Mouse (Mus musculus): Measurements from ENCODE around the gene Parp6. TPM values are rescaled to one million over a fixed set of nuclear protein-coding genes. Genes with fewer than 3 reads are reported as not detected.

Parp6 gene
- total RNA-seq, 4 experiments from 2014 or later, result 118 to 145 (median 127) TPM

GRCm38 (mm10) chr9:59679678-59680533 is 62.8 kb downstream of the Parp6 start, which contains the start of gene Gramd2:
TSS of gene Gramd2 (plus strand) at chr9:59680144.
- DNase-seq (ENCODE audit: low spot score in 2 of 2), result no peak

DNA sequence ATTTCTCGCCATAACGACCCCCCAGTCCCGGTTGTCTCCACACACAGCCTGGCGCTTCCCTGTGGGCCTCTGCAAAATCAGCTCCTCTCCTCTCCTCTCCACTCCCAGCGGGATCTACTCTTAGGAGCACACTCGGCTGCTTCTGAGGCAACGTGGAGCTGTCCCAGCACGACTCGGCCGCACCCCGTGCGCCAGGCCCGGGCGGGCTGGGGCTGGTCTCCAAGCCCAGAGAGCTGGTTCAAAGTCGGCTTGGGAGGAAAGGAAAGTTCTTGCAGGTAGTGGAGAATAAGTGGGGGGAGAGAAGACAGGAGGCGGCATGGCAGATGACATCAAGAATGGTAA is 63.4 kb downstream of the Parp6 start:
- DNase-seq (ENCODE audit: low spot score in 2 of 2), result no peak

DNA sequence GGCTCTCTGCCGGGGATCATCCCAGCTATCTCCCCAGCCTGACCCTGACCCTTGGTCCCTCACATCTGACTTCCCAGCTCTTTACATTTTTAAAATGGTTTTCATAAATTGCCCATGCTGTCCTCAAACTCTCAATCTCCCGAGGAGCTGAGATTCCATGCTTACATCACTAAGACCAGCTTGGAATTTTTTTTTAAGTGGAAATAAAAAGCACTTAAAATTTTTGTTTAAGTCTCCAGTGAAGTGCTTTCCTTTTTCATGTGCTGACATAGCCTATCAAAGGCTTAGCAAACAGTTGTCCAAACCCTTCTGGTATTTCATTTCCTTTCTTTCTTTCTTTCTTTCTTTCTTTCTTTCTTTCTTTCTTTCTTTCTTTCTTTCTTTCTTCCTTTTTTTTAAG is 66.9 kb downstream of the Parp6 start:
- no peak for DNase-seq (ENCODE audit: low spot score in 2 of 2)

DNA sequence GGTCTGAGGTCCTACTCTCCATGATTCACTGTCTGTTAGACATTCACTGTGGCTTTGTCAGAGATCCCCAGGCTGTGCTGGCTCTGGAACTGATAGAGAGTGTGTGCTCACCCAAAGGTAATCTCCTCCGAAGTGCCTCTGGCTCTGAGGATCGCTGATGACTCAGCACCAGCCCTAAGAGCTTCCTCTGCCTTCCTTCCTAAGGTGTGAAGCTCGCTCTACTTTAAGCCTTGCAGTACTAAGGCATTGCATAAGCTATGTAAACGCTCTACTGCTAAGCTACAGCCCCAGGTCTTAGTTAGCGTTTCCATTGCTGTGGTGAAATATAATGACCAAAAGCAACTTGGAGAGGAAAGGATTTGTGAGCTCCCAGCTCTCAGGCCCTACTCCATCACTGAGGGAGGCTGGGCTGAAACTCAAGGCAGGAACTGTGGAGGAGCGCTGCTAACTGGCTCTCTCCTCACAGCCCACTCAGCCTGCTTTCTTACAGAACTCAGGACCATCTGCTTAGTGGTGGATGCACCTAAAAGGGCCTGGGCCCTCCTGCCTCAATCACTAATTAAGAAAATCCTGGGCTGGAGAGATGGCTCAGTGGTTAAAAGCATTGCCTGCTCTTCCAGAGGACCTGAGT is 70.4 kb downstream of the Parp6 start:
- no peak for DNase-seq (ENCODE audit: low spot score in 2 of 2)

DNA sequence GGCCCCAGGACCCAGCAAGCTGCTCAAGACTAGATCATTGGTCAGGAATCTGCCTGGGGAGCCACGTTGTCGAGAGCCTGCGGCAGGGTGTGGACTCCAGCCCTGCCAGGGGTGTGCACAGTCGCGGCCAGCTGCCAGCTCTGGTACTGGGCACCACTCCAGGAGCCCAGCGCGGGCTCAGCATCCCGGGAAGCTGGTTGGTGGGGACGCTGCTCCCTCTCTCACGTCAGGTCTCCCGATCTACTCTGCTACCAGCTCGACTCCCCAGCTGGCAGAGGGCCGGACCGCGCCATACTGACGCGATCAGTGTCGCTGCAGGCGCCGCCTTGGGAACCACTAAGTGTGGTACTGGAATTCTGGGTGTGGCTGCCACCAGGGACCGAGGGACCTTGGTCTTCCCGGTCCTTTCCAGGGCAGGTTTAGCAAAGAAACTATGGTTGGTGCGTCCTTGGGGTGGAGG is 74.6 kb downstream of the Parp6 start:
- peak; percentile 84 to 85 for DNase-seq (ENCODE audit: low spot score in 2 of 2)

- no peak for DNase-seq (ENCODE audit: low spot score in 2 of 2)
Measured at GRCm38 (mm10) chr9:59692145-59692544, 75.1 kb downstream of the Parp6 start.

DNA sequence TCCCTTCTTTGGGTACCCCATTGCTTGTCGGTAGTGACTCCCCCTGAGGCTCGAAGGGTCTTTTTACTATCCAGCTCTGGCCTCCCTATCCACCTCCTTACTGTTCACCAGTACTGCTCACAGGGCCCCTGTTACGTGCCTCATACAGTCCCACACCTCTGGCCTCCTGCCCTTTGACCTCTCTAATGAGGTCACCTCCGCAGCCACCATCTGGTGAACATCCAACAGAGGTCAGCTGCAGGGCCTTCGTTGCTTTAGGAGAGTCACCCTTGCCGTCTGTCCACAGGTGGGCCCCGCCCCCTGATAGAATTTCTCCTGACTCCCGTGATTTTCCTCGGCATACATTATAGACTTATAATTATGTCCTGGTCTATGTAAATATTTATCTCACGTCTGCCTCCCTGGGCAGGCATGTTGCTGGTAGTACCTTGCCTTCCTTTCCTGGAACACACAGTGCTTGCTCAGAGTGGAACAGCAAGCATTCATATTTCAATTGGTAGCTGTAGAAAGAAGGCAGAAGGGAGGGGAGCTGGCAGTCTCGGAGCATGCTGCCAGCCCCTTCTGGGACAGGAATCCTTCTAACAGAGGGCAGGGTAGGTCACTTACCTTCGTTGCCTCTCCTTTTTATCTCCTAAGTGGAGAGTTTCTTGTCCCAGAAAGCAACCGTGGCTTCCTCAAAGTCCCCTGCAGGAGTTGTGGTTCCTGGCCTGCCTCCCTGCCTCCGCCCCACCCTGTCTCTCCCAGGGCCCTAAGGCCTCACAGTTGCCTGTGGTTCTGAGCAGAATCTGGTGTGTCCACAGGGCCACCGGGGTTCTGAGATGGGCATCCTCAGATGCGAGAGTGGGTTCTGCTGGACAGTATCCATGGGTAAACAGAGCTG is 77.7 kb downstream of the Parp6 start:
- no peak for DNase-seq (ENCODE audit: low spot score in 2 of 2)

DNA sequence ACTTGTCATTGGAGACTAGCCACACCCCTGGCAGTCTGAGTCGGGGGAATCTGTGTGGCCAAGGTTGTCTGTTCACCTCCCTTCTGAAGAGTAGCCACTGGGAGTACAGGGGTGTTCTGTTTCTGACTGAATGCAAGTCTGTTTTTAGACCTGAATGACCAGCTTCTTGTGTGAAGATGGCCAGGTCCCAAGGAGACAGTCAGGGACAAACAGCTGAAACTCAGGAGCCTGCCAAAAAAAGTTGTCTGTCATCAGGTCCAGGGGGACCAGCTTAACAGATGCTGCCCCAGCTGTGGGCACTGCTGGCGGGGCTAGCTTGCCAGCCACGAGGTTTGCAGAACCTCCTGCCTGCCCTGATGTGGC is 78.3 kb downstream of the Parp6 start:
- DNase-seq (ENCODE audit: low spot score in 2 of 2), result no peak

GRCm38 (mm10) chr9:59696381-59696780 is 79.3 kb downstream of the Parp6 start:
- DNase-seq (ENCODE audit: low spot score in 2 of 2), result no peak

Other genes starting within 250 kb of the Parp6 start
- gene Arih1, start 130.7 kb upstream of the Parp6 start, total RNA-seq (2022), result 100 to 1,000 TPM in 3 of 4 experiments, 10 to 100 TPM in 1; 93.4 to 113 (median 105) TPM
- gene Hexa, start 77.7 kb upstream of the Parp6 start, total RNA-seq (2022), result 100 to 1,000 TPM in 2 of 4 experiments, 10 to 100 TPM in 2; 49.0 to 144 (median 85.2) TPM
- 1 to 10 TPM; 1.8 to 3.3 (median 2.9) TPM for gene Tmem202, start 77.4 kb upstream of the Parp6 start, total RNA-seq (2022)
- gene Celf6, start 39.4 kb upstream of the Parp6 start, total RNA-seq (2022), result 10 to 100 TPM; 27.3 to 34.8 (median 31.1) TPM
- 1,000 to 10,000 TPM; 1,385 to 1,484 (median 1,437) TPM for gene Pkm, start 39.1 kb downstream of the Parp6 start, total RNA-seq (2022)
- 1 to 10 TPM; 6.5 to 9.7 (median 7.3) TPM for gene Gramd2, start 62.9 kb downstream of the Parp6 start, total RNA-seq (2022)
- 10 to 100 TPM in 2 of 4 experiments, 1 to 10 TPM in 2; 8.0 to 13.4 (median 10.0) TPM for gene Senp8, start 133.4 kb downstream of the Parp6 start, total RNA-seq (2022)
- gene Myo9a, start 133.6 kb downstream of the Parp6 start, total RNA-seq (2022), result 10 to 100 TPM; 55.3 to 80.0 (median 65.7) TPM